Mouse (Mus musculus) gastrocnemius, postnatal 25 days (tissue): Measurements from ENCODE around the gene Sass6. TPM values are rescaled to one million over a fixed set of nuclear protein-coding genes. Genes with fewer than 3 reads are reported as not detected.
A peak's percentile ranks its signal among the peaks of the same experiment; 100 is the strongest.
"Not testable (repeated sequence)": the region's sequence is repeated elsewhere in the genome, so short reads cannot be mapped to it uniquely, and the experiment has no call there.

Experiments
- DNase-seq: peaks from one replicate; pipeline ENCODE4 v3.0.0; 2022
- long read RNA-seq, 2 experiments: library from polyadenylated mRNA; stranded (forward); transcript quantifications; one replicate each; pipeline ENCODE4 v2.0.0; 2021
- total RNA-seq, 2 experiments: library from RNA; stranded (reverse); gene quantifications; 1 replicate in 1 of 2; 2 replicates in 1 of 2; pipeline ENCODE4 v1.2.3; 2021

The Sass6 gene
- 1 to 10 TPM; 1.5 to 3.6 TPM for total RNA-seq
- long read RNA-seq, experiment 1, partial matches to known transcripts = 0 of 2 reads
- long read RNA-seq, experiment 1, other reads (novel, unspliced or antisense) = 1 of 2 reads
- long read RNA-seq, experiment 2 = 0 reads

- DNase-seq = peak; percentile 96
These were observed at the start of gene Sass6 for GRCm38 (mm10) chr3:116594728-116595602. Sass6 (plus strand) TSS chr3:116594982.

- DNase-seq = no peak
These were observed 47.4 kb upstream of the Sass6 start for GRCm38 (mm10) chr3:116547430-116547829.

- no peak for DNase-seq
These were observed 43.4 kb upstream of the Sass6 start for GRCm38 (mm10) chr3:116551362-116551761.

- not testable (repeated sequence) for DNase-seq
These were observed 33.5 kb upstream of the Sass6 start for GRCm38 (mm10) chr3:116561315-116561714.

GRCm38 (mm10) chr3:116562408-116563094 lies 32.2 kb upstream of the Sass6 start, which contains the start of gene Lrrc39:
Lrrc39 (plus strand) TSS chr3:116562973.
- DNase-seq = peak; percentile 7

- DNase-seq = no peak
These were observed 31.7 kb upstream of the Sass6 start for GRCm38 (mm10) chr3:116563095-116563492.

- DNase-seq = no peak
These were observed 24.2 kb upstream of the Sass6 start for GRCm38 (mm10) chr3:116570628-116571027.

GRCm38 (mm10) chr3:116577286-116577685 lies 17.5 kb upstream of the Sass6 start:
- no peak for DNase-seq

GRCm38 (mm10) chr3:116582201-116582600 lies 12.6 kb upstream of the Sass6 start:
- no peak for DNase-seq

GRCm38 (mm10) chr3:116594076-116594727 lies 580 bp upstream of the Sass6 start:
- DNase-seq = no peak

GRCm38 (mm10) chr3:116595603-116595991 lies 815 bp downstream of the Sass6 start:
- no peak for DNase-seq

GRCm38 (mm10) chr3:116599705-116600104 lies 4.9 kb downstream of the Sass6 start:
- no peak for DNase-seq

GRCm38 (mm10) chr3:116601005-116601404 lies 6.2 kb downstream of the Sass6 start:
- no peak for DNase-seq

- no peak for DNase-seq
These were observed 7.0 kb downstream of the Sass6 start for GRCm38 (mm10) chr3:116601781-116602180.

GRCm38 (mm10) chr3:116604570-116604969 lies 9.8 kb downstream of the Sass6 start:
- no peak for DNase-seq

- DNase-seq = peak; percentile 6
These were observed 19.6 kb downstream of the Sass6 start, which contains the start of gene Trmt13 for GRCm38 (mm10) chr3:116614295-116614892. Trmt13 (minus strand) TSS chr3:116614587.

GRCm38 (mm10) chr3:116615318-116616068 lies 20.7 kb downstream of the Sass6 start:
- no peak for DNase-seq

- DNase-seq = no peak
These were observed 24.1 kb downstream of the Sass6 start for GRCm38 (mm10) chr3:116618855-116619254.

GRCm38 (mm10) chr3:116620636-116621370 lies 26.0 kb downstream of the Sass6 start:
- DNase-seq = no peak

- no peak for DNase-seq
These were observed 27.9 kb downstream of the Sass6 start for GRCm38 (mm10) chr3:116622641-116623040.
